Mouse (Mus musculus) liver, postnatal 0 days (tissue): ENCODE measurements at regions not wholly inside any gene's neighbourhood (a gene's known extent, or its start where the extent isn't known, plus 50 kb on each side); places are given as distances from the start of the nearest gene placed in this dataset.

Experiments used
- CTCF ChIP-seq: sonication (generic); IDR thresholded peaks from 2 replicates; pipeline ENCODE4 v1.5.1; 2016; ENCODE audit warnings: antibody characterized with exemption, low read depth
- EP300 ChIP-seq: IDR thresholded peaks from 2 replicates; pipeline ENCODE4 v1.6.1; 2016; ENCODE audit warnings: antibody characterized with exemption, low read depth, mild to moderate bottlenecking

DNA sequence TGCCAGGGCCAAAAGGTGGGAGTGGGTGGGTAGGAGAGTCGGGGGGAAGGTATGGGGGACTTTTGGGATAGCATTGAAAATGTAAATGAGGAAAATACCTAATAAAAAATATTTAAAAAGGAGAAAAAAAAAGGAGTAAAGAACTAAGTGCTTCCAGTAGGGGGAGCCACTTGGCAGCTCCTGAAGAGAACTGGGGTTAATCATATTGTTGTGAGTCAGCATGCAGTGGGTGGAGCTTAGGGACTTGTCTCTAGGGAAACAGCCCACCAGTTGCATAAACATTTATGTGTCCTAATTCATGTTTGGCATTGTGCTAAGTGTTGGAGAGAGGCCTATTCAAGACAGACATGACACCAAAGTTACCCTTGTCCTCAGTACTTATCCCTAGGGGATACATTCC is 466.0 kb upstream of the Gulo start:
- TF ChIP-seq CTCF (peak; percentile 33), EP300 (no peak)
